Mouse (Mus musculus): ENCODE data around the gene Psap.

The Psap gene

DNA sequence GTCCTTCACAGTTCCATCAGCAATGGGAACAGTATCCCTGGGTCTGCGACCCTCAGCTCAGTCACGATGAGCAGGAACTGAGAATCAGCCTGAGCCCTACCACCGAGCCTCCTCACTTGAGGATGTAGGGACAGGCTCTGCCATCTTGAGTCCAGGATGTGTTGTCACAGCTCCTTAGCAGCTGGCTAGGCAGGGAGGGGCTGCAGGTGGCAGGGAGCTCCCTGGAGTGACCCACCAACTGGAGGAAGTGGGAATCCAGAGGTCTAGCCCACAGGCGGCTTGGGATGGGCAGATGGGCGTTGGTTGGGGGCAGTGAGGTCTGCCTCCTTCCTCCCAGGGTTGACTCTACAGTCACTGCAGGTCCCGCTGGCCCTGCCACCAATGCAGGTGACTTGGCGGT lies 14.1 kb upstream of the Psap start:
- no peak for DNase-seq (ENCODE audit: low spot score in 2 of 2)

DNA sequence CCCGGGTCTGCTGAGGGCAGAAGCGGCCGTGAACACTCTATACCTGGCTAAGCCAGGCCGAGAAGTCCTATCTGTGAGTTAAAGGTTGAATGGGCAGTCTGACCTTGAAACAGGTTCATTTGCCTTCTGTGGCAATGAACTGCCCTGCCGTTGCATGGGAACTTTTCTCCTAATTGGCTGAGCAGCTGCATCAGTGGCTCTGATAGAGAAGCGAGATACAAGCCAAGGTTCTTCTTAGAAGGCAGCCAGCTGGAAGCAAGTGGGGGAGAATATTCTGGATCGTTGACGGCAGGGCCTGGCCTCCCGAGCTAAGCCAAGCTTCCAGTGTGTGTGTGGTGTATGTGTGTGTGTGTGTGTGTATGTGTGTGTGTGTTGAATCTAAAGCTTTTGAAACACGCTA lies 12.2 kb upstream of the Psap start:
- DNase-seq (ENCODE audit: low spot score in 2 of 2), result no peak

DNA sequence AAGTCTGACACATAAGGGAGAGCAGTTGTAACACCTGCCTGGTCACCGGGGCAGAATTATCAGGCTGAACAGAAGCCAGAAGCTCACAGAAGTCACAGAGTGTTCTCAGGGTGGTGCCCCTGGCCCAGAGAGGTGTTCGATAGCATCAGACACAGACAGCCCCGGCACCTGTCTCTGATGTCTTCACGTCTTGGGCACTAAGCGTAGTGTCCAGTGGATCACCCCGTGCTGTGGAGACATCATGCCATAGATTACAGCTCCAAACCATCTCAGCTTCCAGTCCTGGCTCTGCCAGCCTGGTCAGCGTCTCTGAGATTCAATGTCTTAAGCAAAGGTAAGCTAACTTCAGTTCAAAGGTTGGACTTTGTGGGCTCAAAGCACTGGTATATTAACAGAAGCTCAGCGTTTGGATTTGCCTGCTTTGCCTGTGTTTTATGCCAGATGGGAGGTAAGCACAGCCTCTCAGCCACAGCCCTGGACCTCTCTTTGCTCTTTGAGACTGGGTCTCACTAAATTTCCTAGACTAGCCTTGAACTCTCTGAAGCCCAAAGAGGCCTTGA lies 10.5 kb upstream of the Psap start:
- DNase-seq (ENCODE audit: low spot score in 2 of 2), result no peak

DNA sequence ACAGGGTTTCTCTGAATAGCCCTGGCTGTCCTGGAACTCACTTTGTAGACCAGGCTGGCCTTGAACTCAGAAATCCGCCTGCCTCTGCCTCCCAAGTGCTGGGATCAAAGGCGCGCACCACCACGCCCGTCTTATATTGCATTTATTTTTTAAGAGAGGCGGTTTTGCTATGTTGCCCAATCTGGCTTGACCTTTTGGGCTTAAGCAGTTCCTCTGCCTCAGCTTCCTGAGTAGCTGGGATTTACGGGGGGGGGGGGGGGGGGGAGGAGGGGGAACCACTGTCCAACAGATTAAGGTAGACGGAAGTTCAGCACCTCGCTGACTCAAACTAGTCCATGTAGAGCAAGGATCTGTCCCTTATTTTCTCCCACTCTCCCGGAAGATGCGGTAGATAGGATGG lies 8.7 kb upstream of the Psap start:
- DNase-seq (ENCODE audit: low spot score in 2 of 2), result no peak

DNA sequence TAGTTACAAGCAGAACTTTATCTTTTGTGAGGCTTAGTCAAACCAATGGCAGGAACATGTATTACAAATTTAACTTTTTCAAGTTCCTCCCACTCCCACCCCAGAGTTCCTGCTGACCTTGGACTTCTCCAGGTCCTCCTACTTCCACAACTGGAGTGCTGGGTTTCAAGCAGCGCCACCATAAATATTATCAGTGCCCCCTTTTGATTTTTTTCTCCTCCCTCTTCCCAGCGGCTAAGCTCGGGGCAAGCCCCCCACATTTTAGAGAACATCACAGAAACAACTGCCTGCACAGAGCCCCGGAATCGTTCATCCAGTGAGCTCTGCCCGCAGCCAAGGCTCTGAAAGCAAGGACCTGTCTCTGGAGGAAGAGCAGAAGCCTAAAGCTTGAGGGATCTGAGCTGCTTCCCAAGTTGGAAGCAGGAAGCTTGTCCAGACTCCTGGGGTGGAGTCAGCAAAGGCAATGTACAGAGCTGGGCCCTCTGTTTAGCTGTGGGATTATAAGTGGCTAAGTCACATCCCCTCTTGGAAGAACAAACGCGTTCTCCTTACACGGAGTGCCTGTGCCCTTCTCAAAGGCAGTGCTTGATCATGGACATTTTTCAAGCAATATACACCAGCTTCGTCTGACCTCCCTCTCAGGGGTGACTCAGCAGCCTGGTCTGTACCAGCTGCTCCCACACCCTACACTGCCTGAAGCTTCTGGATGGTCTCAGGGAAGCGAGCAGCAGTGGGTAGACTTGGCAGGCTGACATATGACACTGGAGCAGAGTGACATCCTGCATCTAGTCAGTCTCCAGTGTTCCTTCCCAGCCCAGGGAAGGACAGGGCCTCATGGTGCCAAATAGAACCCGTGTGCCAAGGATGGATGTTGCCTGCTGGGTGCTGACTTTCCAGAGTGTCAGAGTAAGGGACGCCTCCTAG lies 8.0 kb upstream of the Psap start:
- DNase-seq (ENCODE audit: low spot score in 2 of 2), result no peak

DNA sequence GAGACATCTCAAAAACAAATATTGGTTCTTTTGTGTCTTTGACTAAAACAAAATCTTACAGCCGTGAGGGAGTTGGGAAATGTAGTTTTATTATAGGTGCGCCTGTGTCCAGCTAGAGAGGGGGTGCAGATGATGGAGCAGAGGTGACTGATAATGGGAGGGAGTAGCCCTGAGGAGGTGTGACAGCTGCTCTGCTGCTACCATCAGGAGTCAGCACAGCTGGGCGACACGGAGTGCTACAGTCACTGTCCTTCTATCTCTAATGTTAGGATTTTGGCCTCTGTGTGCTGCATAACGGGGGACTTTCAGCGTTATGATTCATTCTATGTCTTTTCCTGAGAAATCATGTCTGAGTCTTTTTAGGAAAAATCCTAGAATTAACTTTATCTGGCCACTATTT lies 6.4 kb upstream of the Psap start:
- DNase-seq (ENCODE audit: low spot score in 2 of 2), result no peak

DNA sequence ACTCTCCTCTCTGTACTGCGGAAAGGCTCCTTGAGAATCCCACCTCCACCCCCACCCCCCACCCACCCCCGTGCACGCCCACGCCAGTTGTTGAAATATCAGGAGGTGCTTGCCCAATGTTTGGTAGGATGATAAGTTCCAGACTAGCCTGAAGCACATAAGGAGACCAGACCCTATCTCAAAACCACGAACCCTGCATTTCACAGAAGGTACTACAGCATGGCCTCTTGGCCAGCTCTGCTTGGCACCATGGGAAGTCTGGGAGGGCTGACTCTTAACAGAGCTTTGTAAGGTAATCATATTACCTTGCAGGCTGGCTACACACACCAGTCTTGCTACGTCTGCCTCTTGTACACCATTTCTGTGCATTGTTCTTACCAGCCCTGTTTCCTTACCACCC lies 5.2 kb upstream of the Psap start:
- no peak for DNase-seq (ENCODE audit: low spot score in 2 of 2)

DNA sequence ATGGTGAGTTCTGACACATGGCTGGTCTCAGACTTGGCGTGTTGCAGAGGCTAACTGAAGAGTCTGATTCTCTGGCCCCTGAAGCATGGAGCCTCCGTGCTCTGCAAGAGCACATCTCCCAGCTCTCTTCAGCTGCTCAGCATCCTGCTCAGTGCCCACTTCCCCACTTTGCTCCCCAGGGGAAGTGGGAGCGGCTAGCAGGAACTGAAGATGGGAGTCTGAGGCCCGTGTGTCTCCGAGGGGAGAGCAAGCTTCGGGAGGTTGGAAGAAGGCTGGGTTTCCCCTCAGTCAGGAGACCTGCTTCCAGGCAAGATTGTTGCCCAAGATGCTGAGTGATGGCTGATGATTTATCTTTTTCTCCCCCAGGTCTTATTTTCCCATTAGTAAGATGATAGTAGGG lies 4.0 kb upstream of the Psap start:
- DNase-seq (ENCODE audit: low spot score in 2 of 2), result no peak

DNA sequence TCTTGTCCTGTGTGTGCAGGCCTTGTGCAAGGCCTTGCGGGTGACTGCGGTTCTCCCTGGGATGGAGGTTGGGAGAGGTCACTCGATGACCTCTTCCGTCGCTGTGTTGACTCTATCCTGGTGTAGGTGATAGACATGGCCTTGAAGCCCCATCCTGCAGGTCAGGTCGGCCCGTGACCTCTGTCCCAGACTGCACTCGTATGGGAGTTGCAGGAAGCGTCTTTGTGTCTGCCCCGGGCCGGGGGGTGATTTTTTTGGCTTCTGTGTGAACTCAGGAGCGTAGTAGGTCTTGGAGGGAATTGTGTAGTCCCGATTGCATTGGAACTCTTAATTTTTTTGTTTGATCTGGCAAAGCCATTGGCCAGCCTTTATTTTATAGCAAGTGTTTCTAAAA lies 576 bp downstream of the Psap start:
- no peak for DNase-seq (ENCODE audit: low spot score in 2 of 2)

DNA sequence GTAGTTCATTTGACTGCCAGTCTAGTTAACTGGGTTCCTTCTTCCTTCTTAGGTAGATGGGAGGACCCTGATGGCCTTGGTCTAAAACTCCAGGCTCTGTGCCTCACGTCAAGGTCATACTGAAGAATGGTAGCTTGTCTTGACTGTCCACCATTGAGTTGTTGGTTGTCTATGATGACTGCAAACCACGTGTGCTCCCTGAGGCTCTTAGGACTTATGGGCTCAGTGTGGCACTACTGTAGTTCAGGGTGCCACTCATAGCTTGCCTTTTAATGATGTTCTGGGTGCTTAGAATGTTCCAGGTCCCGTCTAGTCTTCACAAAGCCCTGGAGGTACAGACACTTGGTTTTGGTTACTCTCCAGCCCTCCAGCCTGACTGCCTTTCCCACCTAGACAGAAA lies 1.4 kb downstream of the Psap start:
- DNase-seq (ENCODE audit: low spot score in 2 of 2), result no peak

DNA sequence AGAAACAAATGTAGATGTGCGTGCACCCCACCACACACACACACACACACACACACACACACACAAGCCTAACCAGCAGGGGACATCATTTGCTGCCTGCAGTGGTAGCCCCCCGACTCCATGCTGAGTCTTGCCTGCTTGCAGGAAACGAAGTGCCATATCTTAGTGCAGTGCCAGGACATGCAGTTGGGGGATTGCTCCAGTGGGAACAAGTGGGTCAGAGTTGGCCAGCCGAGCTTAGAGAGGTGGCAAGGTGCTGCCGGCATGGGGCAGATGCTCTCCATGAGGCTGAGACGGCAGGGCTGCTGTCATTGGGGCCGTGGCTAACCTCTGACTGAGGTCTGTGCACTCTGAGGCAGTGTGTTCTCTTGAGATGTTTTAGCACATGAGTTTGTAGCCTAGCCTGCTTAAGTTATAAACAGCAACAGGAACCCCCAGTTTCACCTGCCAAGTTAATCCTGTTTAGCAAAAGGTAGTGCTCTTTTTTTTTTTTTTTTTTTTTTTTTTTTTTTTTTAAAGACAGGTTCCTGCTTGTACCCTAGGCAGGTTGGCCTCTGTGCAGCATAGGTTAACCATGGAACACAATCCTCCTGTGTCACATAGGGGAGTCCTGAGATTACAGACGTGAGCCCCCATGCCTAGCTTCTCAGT lies 2.0 kb downstream of the Psap start:
- no peak for DNase-seq (ENCODE audit: low spot score in 2 of 2)

DNA sequence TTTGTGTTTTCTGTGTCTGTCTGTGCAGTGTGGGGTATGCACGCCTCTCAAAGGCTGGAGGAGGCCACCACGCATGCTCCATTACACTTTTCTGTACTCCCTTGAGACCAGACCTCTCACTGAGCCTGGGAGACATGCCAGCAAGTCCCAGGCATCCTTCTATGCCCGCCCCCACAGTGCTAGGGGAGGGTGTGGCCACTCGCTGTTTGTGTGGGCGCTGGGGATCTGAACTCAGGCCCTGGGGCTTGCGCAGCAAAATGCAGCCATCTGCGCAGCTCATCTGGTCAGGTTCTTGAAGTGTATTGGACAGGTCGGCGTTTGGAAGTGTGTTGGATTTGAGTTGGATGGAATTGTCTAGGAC lies 2.5 kb downstream of the Psap start:
- peak in 1 of 2 experiments; percentile 54 for DNase-seq (ENCODE audit: low spot score in 2 of 2)

DNA sequence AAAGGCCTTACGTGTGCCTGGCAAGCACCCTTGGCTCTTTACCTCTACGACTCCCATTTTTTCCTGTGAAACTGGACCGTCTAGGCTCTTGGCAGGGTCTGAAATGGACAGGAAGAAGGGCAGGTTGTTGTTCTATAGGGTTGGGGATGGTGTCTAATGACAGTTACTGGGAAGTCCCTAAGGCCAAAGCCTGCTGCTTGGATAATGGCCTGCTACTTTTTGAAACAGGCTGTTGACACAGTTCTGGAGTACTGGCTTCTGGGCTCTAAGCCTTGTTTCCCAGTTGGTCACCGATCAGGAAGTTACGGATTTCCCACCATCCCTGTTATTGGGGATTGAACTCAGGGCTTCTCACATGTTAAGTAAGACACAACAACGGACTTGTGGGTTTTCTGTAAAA lies 2.9 kb downstream of the Psap start:
- DNase-seq (ENCODE audit: low spot score in 2 of 2), result no peak

DNA sequence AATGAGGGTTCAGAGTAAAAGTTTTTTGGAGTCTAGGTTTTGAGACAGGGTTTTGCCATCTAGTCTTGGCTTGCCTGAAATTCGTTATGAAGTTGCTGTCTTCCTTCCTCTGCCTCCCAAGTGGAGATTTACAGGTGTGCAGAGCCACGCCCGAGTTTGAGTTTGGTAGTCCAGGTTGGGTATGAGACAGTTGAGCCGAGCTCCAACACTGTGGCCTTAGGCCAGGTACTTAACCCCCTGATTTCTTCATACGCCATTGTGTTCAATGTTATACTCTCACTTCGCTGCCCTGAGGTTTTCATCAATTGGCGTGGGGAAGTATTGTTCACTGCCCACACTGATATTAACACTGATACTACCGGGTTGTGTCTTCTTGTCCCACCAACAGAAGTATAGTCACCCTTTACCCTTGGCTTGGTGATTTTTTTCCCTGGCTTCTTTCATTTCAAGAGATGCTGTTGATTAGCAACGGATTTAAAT lies 4.2 kb downstream of the Psap start:
- DNase-seq (ENCODE audit: low spot score in 2 of 2), result no peak

DNA sequence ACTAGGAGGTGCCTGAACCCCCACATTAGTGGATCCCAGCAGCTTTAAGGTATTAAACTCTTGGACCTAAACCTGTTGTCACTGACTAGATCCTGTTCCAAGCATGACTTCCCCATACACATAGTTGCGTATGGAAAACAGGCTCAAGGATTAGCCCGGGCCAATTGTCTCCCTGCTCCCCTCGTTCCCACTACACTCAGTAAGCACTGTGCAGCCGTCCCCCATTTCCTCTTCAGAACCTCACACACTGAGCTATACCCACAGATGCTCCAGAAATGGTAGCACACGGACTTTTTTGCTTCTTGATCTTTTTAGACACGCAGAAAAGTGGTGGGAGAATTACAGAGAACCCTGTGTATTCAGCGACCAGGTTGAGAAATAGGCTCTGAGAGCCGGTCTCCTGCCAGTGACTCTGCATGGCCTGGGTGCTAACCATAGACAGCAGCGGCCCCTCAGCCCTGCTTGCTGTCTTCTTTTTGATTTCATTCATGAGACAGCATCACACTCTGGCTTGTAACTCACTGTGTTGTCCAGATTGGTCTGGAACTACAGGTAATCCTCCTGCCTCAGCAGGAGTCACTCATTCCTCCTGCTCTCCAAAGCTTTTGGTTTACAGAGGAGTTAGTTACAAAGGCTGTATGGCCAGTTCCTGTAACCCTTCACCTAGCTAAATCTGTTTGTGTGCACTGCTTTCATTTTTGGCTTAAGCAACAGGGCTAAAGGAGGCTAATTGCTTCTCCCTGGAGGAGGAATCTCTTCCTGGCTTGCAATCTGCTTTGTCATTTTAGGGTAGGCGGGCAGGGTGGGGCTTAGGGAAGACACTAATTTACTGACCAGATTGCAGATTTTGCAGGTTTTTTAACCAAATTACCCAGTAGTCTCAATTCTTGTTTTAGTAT lies 4.9 kb downstream of the Psap start:
- no peak for DNase-seq (ENCODE audit: low spot score in 2 of 2)

DNA sequence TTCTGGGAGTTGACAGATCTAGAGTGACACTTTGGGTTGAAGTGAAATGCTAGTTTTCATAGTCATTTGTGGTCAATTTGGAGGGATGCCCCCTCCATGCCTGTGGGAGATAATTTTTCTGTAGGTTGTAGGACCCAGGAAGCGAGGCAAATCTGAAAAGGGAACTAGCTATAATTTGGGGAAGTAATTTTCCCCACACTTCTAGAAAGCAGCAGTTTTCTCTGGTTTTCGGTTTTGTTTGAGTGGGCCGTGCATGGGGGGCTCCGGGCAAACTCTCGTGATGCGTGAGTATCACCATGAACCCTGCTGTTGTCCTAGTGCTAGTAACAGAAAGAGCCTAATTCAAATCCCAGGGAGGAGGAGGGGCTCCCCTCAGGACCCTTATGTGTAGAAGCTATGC lies 6.8 kb downstream of the Psap start:
- no peak for DNase-seq (ENCODE audit: low spot score in 2 of 2)

DNA sequence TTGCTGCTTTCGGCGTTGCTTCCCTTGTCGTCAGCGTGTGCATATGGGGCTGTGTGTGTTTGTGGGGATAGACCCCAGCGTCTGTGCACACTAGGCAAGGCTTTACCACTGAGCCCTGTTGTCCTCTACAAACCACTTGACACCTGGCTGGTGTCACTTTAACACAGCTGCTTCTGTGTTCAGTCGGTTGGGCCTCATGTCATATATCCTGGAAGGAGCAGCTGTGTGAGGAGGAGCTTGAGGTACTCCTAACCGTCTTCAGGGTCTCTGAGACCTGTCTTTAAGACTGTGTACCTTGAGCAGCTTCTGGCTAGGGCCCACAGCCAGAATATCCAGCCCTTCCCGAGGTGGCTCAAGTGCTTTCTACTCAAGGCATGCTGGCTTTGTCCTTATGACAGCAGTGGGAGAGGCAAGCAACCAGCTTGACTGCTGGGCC lies 7.3 kb downstream of the Psap start:
- DNase-seq (ENCODE audit: low spot score in 2 of 2), result no peak

DNA sequence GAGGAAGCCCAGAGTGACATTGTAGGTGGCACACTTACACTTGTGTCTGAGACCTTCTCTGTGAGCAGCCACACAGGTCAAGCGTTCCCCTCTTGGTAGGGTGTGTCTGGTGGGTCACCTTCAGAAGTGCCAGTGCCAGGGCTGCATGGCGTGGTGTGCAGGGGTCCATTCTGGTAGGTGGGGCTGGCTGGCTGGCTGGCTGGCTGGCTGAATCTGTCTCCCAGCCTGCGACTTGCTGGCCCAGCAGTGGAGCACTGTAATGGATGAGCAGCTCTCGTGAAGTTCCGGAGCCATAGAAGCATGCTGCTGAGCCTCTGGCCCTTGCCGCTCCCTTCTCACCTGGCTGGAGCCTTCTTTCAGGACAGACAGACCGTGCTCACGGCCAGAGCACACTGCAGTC lies 7.8 kb downstream of the Psap start:
- no peak for DNase-seq (ENCODE audit: low spot score in 2 of 2)

DNA sequence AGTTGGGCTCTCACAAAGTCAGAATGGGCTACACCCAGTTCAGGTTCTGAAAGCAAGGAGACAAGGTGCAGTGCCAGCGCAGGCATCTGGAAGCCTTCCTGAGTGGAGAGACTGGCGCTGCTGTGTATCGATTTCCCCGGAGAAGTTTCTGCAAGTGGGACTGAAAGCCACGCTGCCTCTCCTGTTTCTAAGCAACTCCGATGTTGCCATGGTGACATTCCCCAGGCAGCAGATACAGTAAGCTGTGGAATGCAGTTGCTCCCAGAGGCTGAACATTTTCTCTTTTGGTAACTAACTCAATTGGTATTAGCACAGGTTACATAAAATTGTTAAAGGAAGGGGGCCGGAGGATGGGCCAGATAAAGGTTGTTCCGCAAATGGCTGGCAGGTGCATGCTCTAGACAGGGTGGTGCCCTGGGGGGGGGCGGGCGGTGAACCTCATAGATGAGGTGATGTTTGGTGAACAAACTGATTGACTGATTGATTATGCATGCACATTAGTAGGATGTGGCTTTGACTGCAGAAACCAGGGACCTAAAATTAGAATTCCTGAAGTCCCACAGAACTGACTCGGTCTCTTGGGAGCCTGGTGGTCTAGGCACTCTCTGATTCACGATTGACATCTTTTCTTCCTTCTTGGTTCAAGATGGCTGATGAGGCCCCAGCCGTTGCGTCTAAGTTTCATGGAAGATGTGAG lies 8.4 kb downstream of the Psap start:
- DNase-seq (ENCODE audit: low spot score in 2 of 2), result peak; percentile 77 to 78

DNA sequence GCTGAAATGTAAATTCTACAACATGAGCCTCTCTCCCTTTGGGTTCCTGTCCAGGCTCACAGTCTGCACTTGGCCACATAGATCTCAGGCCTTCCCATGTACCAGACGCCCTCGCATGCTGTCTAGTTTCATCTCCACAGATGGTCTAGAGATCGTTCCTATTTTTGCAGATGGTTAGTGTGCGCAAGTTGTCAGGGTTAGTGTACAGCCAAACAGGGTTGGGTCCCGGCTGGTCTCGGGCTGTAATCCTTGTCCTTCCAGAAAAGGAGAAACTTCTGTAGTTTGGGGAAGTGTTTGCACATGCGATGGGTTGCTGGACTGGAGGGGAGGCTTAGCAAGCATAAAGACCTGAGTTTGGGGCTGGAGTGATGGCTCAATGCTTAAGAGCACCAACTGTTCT lies 9.1 kb downstream of the Psap start:
- no peak for DNase-seq (ENCODE audit: low spot score in 2 of 2)

DNA sequence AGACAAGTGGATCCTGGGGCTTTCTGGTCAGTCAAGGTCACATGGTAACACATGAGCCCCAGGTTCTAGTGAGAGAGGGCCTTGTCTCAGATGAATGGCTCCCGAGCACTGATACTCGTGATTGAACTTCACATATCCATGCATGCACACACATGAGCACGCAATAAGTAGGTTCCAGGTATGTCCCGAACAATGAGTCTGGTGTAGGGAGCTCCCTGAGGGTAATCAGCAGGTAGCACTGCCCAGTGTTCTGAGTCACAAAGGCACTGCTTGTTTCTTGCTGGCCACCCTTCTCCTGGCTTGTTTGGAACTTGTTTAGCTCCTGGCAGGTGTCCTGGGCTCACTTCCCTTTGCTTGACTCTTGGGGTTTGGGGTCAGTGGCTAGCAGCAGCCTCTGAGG lies 9.7 kb downstream of the Psap start:
- no peak for DNase-seq (ENCODE audit: low spot score in 2 of 2)
